Mouse (Mus musculus) cortical plate, adult 2 months (tissue): ENCODE results near the gene Ccdc9. TPM values are rescaled to one million over a fixed set of nuclear protein-coding genes. Genes with fewer than 3 reads are reported as not detected.
"Not testable (repeated sequence)": the region's sequence is repeated elsewhere in the genome, so short reads cannot be mapped to it uniquely, and the experiment has no call there.

ENCODE experiments used
- H3K27ac ChIP-seq: fragments of 200-500 bp; 2 replicates; pipeline ENCODE4 v1.5.1; 2012; ENCODE audit warnings: low read length, control low read depth, inconsistent platforms; ENCODE audit not compliant: insufficient read depth
- H3K4me1 ChIP-seq: fragments of 200-500 bp; 2 replicates; pipeline ENCODE4 v1.6.1; 2011; ENCODE audit warnings: low read length; ENCODE audit not compliant: control insufficient read depth, insufficient read depth
- H3K4me3 ChIP-seq: fragments of 200-500 bp; 2 replicates; pipeline ENCODE4 v1.5.1; 2011; ENCODE audit warnings: mild to moderate bottlenecking, low read length, control low read depth; ENCODE audit not compliant: insufficient read depth
- CTCF ChIP-seq: fragments of 200-500 bp; IDR thresholded peaks from 2 replicates; pipeline ENCODE4 v1.5.1; 2011; ENCODE audit warnings: mild to moderate bottlenecking, control low read depth, low read length; ENCODE audit not compliant: insufficient read depth; ENCODE audit errors: extremely low read depth
- POLR2A ChIP-seq: fragments of 200-500 bp; IDR thresholded peaks from 2 replicates; pipeline ENCODE4 v1.6.1; 2011; ENCODE audit warnings: mild to moderate bottlenecking, low read length, control low read depth; ENCODE audit not compliant: insufficient read depth; ENCODE audit errors: extremely low read depth
- polyA plus RNA-seq: library from polyadenylated mRNA; depleted of rRNA; stranded (reverse); fragments of >200 nt; gene quantifications from 2 replicates; pipeline ENCODE4 v1.2.3, GENCODE M21; 2012

Ccdc9 gene
- polyA plus RNA-seq, 1 experiment, result 68.9 TPM

DNA sequence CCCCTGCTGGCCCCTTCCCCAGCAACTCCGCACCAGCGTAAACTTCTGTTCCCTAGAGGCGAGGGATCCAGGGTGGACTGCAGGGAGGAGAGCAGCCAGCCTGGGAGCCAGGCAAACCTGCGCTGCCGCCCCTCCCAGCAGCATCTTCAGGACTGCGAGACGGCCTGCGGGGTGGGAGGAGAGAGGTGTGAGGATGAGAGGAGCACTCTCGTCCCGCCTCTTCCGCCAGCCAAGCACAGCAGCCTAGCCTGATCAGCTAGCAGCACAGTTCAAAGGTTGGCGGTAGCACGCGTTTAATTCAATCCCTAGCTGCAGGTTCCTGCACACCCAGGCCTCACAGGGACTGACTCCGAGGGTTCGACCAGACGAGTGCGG, 12.8 kb downstream of the Ccdc9 start:
- Histone ChIP-seq H3K4me1 (no peaks in the 10 kb centered on the region; the same call in 1 of the 2 replicates), H3K27ac (no peak overlapping the region), H3K4me3 (peak overlapping the region; percentile 71)
- TF ChIP-seq POLR2A (peak; percentile 57; the same call in 1 of the 2 replicates), CTCF (no peak)

DNA sequence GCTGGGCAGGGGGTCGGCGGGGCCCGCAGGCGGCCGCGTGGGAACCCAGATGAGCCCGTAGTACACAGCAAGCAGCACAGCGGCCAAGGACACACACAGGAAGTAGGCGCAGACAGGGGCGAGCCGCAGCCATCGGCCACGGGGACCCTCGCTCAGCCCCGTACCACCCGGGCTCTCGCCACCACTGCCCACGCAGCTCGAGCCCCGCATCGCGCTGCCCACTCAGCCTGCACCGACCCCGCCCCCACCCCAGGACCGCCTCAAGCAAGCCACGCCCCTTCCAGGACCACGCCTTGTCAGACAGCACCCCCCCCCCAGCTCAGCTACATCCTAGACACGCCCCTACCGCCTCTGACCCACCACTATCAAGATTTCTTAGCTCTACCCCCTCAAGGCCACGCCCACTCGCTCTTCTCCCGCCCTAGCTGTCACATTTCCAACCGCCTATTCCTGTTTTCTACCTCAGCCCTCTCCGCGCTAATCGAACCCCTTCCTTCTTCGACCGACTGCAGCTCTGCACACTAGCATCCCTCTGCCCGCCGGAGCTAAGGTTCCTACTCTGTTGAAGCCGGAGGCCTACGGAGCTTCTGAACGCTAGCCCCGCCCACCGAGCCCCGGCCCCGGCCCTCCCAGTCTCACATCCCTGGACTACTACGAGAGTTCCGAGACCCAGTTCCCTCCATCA, 13.4 kb downstream of the Ccdc9 start, which contains the start of gene Inafm1:
TSS of gene Inafm1 (minus strand) at position 537 of the 685 bp plus-strand sequence.
- TF ChIP-seq POLR2A (peak; percentile 38; the same call in 1 of the 2 replicates), CTCF (no peak)
- H3K27ac ChIP-seq, result peak within 1 kb of the TSS; percentile 84
- no peaks in the 10 kb centered on the region; the same call in 1 of the 2 replicates for H3K4me1 ChIP-seq
- H3K4me3 ChIP-seq, result peak within 1 kb of the TSS; percentile 71

DNA sequence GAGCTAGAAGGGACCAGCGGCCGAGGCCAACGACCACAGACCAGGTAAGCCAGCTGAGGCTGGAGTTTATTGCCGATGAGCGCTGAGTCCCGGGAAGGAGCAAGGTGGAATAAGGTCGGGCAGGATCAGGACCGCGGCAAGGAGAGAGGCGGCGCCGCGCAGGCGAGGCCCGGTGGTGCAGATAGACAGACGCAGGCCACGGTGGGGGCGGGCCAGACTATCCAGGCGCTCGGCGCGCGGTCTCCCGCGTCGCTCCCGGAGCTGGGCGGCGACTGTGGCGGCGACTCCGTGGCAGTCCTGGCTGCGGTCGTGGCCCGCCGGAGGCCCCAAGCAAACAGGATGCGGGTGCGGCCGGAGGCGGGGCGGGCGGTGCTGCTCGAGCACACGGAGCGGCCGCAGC, 13.9 kb downstream of the Ccdc9 start:
- Histone ChIP-seq H3K4me3 (peak overlapping the region; percentile 71), H3K27ac (peak overlapping the region; percentile 84), H3K4me1 (no peaks in the 10 kb centered on the region; the same call in 1 of the 2 replicates)
- no peak for TF ChIP-seq CTCF

DNA sequence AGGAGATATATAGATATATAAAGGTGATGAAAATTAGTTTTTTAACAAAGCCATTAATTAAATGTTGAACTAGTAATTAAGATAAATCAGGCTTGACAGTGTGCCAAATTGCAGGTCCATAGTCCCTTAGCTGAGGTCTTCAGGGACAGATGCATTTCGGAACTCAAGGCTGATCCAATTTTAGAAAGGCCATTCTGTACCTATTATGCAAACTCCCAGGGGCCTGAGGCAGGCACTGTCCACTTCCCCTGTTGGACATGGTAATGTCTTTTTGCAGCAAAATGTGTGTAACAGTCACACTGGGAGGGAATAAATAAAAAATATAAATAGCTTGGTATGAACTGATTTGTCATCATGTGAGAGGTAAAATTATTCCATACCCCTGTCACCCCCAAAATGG, 15.5 kb downstream of the Ccdc9 start:
- Histone ChIP-seq H3K27ac (no peak overlapping the region), H3K4me1 (no peaks in the 10 kb centered on the region; the same call in 1 of the 2 replicates), H3K4me3 (no peak overlapping the region)
- TF ChIP-seq CTCF (no peak), POLR2A (no peak)

DNA sequence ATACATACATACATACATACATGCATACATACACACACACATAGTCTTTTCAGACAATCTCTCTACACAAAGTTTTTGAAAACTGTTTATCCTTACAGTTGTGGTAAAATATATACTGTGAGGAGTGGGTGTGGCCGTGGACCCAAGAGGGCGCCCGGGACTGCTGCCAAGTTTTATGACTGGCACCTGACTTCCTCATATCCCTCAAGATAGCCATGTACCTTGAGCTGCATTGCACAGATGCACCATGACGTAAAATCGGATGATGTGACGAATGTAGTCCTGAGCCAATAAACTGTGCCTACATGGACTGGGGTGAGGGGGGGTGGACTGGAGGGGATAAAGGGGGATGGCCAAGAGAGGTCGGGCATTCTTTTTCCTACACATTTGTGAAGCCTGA, 20.0 kb downstream of the Ccdc9 start:
- not testable (repeated sequence) for H3K4me3 ChIP-seq, H3K27ac ChIP-seq, H3K4me1 ChIP-seq

DNA sequence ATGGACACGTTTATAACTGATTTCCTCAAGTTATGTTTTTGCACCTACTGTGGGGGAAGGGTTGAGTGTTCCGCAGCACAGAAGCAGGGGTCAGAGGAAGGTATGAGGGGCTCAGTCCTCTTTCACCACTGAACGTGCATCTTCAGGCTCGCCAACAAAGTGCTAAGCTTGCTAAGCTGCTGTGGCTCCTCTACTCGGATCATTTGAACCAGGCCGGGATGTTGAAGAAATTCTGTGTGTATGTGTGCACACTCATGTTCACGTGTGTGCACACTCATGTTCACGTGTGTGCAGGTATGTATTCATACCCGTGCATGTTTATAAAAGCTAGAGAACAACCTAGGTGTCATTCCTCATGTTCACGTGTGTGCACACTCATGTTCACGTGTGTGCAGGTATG, 20.7 kb downstream of the Ccdc9 start:
- Histone ChIP-seq H3K4me3 (no peak overlapping the region), H3K27ac (no peak overlapping the region), H3K4me1 (no peaks in the 10 kb centered on the region)
- TF ChIP-seq CTCF (no peak), POLR2A (no peak)

DNA sequence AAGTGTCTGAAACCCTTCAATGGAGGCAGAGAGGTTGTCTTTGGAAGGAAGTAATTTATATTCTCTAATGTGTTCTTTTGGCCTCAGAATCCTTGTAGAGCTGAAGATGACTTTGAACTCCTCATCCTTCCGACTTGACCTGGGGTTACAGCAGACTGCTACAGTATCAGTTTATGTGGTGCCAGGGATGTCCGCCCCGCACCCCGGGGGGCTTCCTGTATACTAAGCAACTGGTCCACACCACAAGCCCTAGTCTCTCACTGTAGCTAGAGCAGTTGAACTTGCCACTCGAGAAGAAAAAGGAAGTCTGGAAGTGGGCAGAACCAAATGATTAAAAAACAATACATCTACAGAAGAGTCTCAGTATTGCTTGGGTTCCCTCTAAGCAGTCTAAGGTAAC, 22.8 kb downstream of the Ccdc9 start:
- H3K27ac ChIP-seq, result no peak overlapping the region
- no peaks in the 10 kb centered on the region for H3K4me1 ChIP-seq
- H3K4me3 ChIP-seq, result no peak overlapping the region
- TF ChIP-seq POLR2A (no peak), CTCF (no peak)

DNA sequence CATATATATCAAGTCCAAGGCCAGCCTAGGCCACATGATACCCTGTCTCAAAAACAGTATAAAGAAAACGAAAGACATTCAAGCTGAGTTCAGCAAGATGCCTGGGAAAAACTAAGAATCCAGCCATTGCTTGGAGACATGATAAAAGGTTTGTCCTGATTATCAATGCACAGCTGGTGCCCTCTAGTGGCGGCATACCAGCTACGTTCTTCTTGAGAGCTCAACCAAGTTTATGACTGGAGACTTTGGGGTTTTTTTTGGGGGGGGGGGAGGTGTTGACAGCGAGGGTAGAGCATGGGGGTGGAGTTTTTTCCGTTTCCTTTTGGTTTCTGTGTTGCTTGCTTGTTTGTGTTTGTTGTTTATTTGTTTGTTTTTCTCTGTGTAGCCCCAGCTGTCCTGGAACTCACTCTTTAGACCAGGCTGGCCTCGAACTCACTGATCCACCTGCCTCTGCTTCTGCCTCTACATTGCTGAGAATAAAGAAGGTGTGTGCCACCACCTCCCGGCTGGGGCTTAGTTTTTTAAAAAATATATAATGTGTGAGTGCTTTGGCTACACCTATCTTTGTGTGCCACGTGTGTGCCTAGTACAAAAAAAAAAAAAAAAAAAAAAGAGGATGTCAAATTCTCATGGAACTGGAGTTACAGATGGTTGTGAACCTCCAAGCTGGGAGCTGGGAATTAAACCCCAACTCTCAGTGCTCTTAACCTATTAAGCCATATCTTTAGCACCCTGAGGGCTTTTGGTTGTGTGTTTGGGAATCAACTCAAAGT, 23.4 kb downstream of the Ccdc9 start:
- TF ChIP-seq POLR2A (no peak), CTCF (peak; percentile 81)

DNA sequence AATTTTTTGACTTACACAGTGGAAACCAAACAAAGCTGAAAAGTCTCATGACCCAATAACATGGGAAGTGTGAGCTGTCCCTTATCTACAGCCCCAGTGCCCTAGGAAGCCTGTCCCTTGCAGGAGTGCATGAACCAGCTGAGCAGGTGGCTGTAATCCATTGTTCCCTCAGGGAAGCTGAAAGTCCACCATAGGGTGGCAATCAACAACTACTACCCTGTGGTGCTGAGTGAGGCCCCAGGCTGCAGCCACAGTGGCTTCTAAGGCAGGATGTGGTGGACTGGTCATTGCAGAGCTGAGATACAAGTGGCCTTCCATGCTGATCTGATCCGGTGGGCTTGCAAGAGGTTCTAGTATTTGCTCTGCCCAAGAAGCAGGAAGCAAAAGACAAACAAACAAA, 25.5 kb downstream of the Ccdc9 start:
- no peak overlapping the region for H3K4me3 ChIP-seq
- TF ChIP-seq CTCF (no peak), POLR2A (no peak)
- H3K4me1 ChIP-seq, result no peaks in the 10 kb centered on the region
- no peak overlapping the region for H3K27ac ChIP-seq

More for the DNA sequence above, 23.4 kb downstream of the Ccdc9 start:
- H3K27ac ChIP-seq, result no peak overlapping the region
- no peaks in the 10 kb centered on the region for H3K4me1 ChIP-seq
- no peak overlapping the region for H3K4me3 ChIP-seq

DNA sequence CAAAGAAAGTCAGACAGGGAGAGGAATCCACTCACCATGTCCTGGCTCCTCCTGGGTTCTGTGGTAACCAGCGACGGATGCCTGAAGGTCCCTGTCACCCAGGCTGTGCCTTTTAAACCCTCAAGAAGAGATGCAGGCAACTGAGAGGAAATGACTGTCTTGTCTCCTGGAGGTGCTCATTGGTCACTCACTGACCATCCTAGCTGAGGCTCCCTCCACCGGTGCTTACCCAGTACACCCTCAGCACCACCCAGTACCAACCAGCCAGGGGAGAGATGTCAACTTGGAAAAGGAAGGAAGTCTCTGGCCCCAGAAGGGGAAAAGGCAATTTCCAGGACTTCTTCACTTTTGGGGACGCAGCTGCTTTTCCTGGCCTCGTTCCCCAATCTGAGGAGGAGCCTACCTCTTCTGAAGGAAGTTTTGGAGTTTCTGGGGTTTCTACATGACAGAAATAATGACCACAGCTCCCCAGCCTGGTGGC, 27.4 kb downstream of the Ccdc9 start, which contains the start of gene C5ar1:
TSS of gene C5ar1 (minus strand) at position 431 of the 481 bp plus-strand sequence.
- TF ChIP-seq CTCF (no peak), POLR2A (no peak)
- Histone ChIP-seq H3K27ac (no peak within 1 kb of the TSS), H3K4me1 (no peaks in the 10 kb centered on the region), H3K4me3 (no peak within 1 kb of the TSS)
